Mouse (Mus musculus): ENCODE results near the gene Noc3l.

DNA sequence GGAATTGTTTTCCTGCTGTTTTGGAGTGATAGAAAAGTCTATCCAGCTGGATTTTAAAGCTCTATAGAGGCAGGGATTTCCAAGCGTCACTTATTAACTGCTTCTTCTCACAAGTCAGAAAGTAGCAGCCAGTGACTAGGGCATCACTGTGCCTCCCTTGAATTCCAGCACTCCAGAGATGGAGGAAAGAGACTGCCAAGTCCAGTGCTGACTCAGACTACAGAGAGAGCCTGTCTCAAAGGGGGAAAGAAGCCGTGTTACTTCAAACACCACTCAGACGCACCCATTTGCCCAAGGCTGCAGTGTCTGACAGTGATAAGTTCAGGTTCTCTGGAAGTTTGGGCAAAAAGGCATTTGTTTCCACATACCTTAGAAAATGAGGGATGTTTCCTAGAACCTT lies 58.6 kb downstream of the Noc3l start:
- TF ChIP-seq CTCF (IDR thresholded peaks at IDR 0.05; ENCODE audit: borderline replicate concordance, extremely low read depth, insufficient read depth, insufficient read length) = no peak
- TF ChIP-seq POLR2A (IDR thresholded peaks at IDR 0.05; ENCODE audit: borderline replicate concordance, extremely low read depth, insufficient read depth, insufficient read length, poor library complexity, severe bottlenecking) = no peak

Measured in brain, embryonic 14.5 days (tissue).